Mouse (Mus musculus): Measurements from ENCODE around the gene Ssc5d. TPM values are rescaled to one million over a fixed set of nuclear protein-coding genes. Genes with fewer than 3 reads are reported as not detected.
A peak's percentile ranks its signal among the peaks of the same experiment; 100 is the strongest.
"Not testable (repeated sequence)": the region's sequence is repeated elsewhere in the genome, so short reads cannot be mapped to it uniquely, and the experiment has no call there.

Gene Ssc5d
- polyA plus RNA-seq (2017; shearing (Covaris generic)), result under 1 TPM in 1 of 2 experiments, not detected in 1; 0.10 TPM

DNA sequence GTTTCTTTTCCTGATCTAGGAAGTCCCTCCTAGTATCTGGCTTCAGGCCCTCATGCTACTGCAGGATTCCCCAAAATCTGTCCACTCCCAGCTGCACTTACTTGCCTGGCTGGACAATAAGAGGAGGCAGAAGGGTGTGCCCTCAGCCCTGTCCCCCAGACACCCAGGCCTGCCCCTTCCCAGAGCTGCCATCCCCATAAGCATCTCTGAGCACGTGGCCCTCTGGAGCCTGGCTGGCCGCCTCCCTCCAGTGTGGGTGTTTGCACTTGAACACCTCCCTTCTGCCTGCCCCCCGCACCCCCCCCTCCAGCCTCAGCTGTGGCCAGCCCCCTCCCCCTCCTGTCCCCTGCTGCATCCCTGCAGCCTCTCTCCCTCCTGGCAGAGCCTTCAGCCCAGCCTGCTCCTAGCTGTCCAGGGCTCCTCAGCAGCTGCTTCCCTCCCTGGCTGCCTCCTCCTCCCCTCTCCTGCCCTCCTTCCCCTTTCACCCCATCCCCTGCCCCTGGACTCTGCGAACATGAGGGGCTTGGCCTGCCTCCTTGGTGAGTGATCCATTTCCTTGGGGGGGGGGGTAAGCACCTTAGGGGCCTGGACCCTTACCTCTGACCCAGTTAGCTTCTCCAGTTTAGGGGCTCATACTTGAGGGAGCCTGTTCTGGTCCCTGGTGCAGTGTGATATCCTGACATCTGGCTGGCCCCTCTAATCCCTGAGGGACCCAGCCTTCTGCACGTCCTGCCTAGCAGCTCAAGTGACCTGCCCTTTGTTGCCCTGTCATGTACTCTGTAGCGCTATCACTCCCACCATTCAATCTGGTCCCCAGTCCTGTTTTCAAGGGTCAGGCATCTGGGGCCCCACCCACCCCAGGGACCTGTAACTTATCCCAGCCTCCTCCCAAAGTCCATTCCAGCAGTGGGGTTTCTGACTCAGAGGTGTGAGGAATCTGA is at the start of gene Ssc5d:
Gene Ssc5d (plus strand): TSS at position 345 of the 941 bp plus-strand sequence.
- ATAC-seq, result no peak

GRCm38 (mm10) chr7:4876753-4877221 is 48.8 kb upstream of the Ssc5d start, which contains the start of gene Isoc2a:
Gene Isoc2a (plus strand): TSS chr7:4877153.
- peak; percentile 100 for ATAC-seq

GRCm38 (mm10) chr7:4877226-4877625 is 48.4 kb upstream of the Ssc5d start:
- ATAC-seq, result peak; percentile 14

GRCm38 (mm10) chr7:4878186-4878585 is 47.4 kb upstream of the Ssc5d start:
- ATAC-seq, result no peak

DNA sequence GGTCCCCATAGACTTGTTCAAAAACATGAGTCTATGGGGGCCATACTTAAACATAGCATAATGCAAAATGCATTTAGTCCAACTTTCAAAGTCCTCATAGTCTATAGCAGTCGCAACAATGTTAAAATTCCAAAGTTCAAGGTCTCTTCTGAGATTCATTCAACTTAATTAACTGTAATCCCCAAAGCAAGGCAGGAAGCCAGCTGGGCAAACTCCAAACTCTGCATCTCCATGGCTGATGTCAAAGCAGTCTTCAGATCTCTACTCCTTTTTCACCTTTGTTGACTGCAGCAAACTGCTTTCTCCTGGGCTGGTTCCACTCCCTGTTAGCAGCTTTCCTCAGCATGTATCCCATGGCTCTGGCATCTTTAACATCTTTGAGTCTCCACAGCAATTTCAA is 46.5 kb upstream of the Ssc5d start:
- ATAC-seq, result not testable (repeated sequence)

DNA sequence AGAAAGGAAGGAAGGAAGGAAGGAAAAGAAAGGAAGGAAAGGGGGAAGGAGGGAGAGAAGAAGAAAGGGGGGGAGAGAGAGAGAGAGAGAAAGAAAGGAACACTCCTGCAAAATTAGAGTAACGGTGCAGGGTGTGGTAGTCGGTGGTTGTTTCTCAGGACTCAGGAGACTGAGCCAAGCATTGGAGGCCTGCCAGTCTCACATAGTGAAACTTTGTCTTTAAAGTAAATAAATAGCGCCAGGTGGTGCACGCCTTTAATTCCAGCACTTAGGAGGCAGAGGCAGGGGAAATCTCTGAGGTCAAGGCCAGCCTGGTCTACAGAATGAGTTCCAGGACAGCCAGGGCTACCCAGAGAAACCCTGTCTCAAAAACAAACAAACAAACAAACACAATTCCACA is 38.9 kb upstream of the Ssc5d start:
- ATAC-seq, result no peak

DNA sequence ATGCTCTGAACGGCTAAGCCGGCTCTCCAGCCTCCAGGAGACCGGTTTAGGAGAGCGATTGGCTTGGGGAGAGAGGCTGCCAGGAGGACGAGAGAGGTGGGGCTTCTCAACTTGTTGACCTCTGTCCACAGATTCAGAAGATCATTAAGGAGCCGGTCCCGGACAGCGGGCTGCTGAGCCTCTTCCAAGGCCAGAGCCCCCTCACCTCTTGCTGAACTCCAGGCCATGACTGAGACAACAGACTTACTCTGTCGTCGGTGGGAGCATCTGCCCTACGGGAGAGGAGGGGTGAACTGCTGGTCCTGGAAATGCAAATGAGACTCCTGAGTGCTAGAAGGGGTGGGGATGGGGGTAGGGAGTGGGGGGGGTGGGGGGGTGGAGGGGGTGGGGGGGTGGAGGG is 30.4 kb upstream of the Ssc5d start:
- no peak for ATAC-seq

DNA sequence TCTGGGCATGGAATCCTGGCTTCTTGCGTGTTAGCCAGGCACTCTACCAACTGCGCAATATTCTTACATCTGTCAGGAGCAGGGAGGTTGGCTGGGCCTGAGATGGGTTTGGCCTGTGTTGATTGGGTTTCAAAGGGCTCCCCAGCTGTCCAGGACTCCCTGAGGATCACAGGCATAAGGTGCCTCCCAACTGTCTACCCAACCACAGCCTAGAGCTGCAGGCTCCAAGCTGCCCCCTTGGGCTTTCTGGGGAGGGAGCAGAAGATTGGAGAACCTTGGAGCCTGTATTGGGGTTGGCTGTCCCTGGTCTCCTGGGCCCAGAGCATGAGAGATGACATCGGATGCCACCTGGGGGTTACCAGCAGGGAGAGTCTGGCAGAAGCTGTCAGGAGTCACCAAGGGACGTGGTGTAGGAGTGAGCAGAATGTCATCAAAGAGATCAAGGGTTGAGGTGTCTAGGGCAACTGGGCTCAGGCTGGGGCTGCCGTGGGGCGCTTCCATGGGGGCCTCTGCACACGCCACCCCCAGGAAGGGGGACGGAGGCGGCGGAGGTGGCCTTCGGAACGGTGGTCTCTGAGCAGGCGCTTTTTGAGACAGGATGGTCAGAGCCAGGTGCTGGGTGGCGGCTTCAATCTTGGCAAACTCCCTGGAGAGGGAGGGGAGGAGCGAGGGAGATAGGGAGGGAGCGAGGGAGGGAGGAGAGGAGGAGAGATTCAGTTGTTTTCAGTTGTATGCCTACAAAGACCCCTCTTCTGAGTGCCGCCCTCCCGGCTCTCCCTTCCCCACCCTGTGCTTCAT is 26.5 kb upstream of the Ssc5d start:
- no peak for ATAC-seq

DNA sequence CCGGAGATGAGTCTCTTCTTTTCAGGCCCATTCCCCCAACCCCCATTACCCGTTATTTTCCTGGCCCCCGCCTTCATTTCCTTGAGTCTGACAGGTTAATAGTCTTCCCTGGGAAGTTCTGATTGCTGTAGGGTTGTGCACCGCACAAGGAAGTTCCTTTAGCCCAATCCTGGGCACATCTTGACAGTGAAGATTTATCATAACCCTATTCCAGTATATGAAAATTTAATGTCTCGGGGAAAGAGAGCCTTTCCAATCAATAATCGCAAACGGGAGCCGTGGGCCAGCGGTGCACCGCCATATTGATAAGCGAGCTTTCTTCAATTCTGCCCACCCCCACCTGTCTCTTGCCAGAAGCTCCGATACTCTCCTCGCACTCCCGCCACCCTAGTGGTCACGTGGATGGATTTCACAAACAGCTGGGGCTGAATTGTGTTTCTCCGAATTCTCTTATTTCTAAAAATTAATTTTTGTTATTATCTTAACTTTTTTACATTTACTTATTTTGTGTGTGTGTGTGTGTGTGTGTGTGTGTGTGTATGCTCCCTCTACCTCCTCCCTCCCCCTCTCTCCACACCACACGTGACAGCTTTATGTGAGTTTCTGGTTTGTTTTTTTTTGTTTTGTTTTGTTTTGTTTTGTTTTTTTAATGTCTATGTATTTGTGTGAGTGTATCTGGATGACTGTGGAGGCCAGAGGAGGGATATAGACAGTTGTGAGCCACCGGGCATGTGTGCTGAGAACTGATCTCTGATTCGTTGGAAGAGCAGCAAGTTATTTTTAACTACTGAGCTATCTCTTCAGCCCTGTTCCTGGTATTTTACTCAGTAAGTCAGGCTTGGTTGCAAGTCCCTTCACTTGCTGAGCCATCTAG is 25.7 kb upstream of the Ssc5d start:
- ATAC-seq, result peak; percentile 23

DNA sequence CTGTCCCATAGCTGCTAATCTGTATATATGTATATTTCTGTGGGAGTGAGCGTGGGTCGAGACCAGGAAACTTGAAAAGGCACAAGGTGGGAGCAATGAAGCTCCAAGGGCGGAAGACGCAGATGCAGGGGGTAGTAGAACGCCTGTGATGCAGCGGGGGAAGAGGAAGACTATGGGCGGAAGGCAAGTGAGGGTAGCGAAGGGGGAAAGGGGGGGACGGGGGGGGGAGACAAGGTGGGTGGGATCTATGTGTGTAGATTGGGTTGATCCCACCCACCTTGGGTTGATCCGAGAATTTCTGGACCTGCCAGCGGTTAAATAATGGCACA is 25.1 kb upstream of the Ssc5d start:
- ATAC-seq, result no peak

GRCm38 (mm10) chr7:4901171-4901570 is 24.4 kb upstream of the Ssc5d start:
- no peak for ATAC-seq

DNA sequence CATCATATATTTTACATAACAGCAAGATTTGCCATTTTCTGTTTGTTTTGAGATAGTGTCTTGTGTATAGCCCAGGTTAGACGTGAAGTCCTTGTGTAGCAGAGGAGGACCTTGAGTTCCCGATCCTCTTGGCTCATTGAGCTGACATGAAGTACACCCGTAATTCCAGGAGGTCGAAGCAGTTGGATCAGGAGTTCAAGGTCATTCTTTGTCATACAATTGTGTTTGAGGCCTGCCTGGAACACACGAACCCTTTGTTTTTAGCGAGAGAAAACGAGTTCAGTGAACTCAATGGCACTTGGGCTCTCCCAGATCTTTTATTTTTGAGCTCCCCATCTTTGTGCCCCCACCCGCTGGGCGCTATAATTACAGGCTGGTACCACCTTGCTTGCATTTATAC is 23.2 kb upstream of the Ssc5d start:
- no peak for ATAC-seq

DNA sequence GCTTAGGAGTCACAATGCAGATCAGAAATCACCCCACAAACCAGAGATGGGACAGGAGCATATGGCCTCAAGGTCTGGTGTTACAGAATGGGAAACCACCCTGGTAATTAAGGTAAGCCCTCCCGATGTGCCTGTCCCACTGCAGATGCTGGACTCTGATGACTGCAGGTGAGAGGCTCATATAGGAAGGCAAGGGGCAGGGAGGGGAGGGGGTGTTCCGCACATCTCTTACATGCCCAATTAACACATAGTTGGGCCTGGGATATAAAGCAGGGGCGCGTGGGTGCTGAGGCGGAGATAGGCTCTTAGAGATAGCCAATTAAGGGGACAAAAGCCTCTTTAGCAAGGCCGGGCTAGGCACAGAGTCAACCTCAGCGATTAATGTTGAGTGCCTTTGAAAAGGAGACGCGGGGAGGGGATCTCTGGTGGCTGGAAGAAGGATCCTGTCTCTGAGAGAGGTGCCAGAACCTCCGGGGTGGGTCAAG is 19.1 kb upstream of the Ssc5d start, which contains the start of gene Gm36210:
Gene Gm36210 (minus strand): TSS at position 51 of the 485 bp plus-strand sequence.
- ATAC-seq, result no peak

GRCm38 (mm10) chr7:4911561-4911960 is 14.0 kb upstream of the Ssc5d start:
- ATAC-seq, result no peak

- ATAC-seq, result no peak
These were observed 13.3 kb upstream of the Ssc5d start for GRCm38 (mm10) chr7:4912248-4912647.

DNA sequence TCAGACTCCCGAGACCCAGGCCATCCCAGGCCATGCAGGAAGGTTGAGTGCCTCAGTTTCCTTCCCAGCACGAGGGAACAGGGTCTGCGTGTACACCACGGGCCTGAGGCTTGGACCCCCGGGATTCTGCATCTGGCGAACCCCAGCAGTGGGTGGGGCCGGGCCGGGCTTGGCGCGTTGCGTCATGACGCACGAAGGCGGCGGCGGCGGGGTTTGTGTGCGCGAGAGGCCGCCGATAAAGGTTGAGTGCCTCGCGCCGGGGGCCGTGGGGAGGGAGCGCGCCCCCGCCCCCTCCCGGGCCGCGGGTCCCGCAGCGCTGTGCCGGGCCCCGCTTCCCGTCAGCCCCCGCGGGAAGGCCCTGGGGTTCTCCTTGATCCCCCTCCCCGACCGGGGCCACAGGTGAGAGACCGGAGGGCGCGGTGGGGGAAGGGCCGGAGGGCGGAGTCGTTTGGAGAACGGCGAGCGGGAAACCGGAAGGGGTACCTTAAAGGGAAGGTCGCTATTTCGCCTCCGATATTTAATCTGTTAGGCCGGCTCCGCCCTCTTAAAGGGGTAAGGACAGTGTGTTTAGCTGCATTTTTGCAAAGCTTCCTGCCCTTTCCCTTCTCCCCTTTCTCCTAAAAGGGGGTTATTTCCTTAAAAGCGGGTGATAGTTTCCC is 10.4 kb upstream of the Ssc5d start, which contains the start of gene Zfp628:
Gene Zfp628 (plus strand): TSS at position 211 of the 659 bp plus-strand sequence.
- peak; percentile 87 for ATAC-seq

DNA sequence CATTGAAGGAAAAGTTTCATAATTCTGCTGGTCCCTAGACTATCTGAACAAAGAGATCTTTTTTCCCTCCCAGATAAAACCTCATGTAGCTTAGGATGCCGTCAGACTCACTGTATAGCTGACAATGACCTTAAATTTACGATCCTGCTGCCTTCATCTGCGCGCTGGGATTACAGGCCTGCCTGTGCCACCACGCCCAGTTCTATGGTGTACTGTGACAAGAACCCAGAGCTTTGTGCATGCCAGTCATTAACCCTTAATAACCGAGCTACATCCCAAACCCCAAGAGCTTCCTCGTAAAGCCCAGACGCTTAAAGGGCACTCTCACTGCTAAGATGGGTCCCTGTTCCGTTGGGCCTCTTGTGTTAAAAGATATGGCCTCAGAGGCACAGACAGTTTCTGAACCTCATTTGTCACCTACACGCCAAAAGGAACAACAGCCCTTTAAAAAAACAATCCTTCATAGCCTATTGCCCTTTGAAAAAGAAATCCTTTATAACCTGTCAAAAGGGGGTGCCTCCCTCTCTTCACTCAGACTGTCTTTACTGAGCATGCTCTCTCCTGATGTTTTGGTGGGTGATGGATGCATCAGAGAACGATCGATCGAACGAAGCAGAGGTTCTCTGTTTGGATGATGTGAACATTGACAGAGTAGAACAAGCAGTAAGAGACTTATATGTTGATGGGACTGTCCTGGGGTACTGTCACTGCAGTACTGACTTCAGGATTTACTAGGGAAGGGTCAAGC is 9.7 kb upstream of the Ssc5d start:
- peak; percentile 7 for ATAC-seq

GRCm38 (mm10) chr7:4917494-4917893 is 8.1 kb upstream of the Ssc5d start:
- no peak for ATAC-seq

GRCm38 (mm10) chr7:4918681-4919080 is 6.9 kb upstream of the Ssc5d start:
- ATAC-seq, result no peak

GRCm38 (mm10) chr7:4919096-4919495 is 6.5 kb upstream of the Ssc5d start:
- no peak for ATAC-seq

GRCm38 (mm10) chr7:4919971-4920370 is 5.6 kb upstream of the Ssc5d start:
- no peak for ATAC-seq

Measured in activated CD4-positive, CD25-positive, alpha-beta regulatory T cell, adult 4 months (primary cell).